Mouse (Mus musculus) urinary bladder, postnatal 14 days (tissue): ENCODE measurements at regions not wholly inside any gene's neighbourhood (a gene's known extent, or its start where the extent isn't known, plus 50 kb on each side); places are given as distances from the start of the nearest gene placed in this dataset.

Source experiments
- DNase-seq: peaks from one replicate; pipeline ENCODE4 v3.0.0; 2021; ENCODE audit warnings: low spot score

DNA sequence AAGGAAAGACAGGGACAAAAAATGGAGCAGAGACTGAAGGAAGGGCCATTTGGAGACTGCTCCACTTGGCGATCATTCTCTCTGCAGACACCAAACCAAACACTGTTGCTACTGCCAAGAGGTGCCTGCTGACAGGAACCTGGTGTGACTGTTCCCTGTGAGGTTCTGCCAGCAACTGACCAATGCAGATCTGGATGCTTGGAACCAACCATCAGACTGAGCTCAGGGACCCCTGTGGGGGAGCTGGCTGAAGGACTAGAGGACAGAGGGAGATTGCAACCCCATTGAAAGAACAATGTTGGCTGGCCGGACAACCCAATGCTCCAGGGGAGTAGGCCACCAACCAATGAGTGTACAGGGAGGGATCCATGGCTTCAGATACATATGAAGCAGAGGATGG lies 139.2 kb upstream of the Cep126 start:
- DNase-seq: no peak

GRCm38 (mm10) chr9:8249542-8249941 lies 115.4 kb upstream of the Cep126 start:
- no peak for DNase-seq

GRCm38 (mm10) chr9:8228078-8228477 lies 94.0 kb upstream of the Cep126 start:
- DNase-seq: no peak

DNA sequence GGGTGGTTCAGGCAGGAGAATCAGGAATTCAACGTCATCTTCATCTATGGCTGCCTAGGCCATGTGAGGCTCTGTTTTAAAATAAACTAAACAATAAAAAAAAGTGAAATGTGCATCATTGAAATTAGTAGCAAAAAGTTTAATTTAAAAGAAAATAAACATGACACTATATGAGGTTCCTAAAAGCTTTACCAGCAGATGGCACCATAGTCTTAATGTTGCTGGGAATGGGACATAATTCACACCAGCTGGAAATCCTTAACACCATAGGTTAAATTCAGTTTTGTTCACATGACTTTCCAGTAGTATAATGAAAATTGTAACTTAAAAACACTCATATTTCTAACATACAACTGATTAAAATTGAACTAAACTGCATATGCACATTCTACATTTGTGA lies 92.3 kb upstream of the Cep126 start:
- DNase-seq: no peak

DNA sequence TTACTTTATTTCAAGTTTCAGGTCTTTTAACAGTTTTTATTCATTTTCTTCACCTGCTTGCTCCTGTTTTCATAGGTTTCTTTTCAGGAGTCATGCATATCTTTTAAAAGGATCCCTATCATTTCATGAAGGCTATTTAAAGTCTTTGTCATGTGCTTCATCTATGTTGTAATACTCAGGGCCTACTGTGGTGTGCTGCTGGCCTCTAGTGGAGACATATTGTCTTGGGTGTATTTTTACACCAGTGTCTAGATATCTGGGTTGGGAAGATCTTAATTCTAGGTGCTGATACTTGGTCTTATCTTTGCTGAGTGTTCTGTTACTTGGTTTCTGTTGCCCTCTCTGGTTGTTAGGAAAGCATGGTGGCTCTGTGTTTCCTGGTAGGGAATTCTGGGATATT lies 74.8 kb upstream of the Cep126 start:
- peak; percentile 44 for DNase-seq

DNA sequence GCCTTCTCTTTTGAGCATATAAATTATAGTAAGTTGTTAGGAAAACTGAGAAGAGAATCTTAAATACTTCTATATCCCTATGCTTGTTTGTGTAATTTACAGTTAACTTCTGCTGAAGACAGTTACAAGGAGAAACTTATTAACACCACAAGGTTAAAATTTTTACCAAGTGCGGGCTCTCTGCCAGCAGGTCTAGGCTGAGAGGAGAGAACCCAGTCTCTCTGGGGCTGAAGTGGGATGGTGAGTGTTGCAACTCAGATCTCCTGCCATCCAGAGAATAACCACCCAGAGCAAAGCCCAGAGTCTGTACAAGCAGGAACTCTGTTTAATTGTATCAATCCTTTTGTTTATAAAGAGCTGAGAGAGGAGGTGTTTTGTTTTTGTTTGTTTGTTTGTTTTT lies 51.3 kb upstream of the Cep126 start:
- no peak for DNase-seq
